Mouse (Mus musculus) liver, embryonic 15.5 days (tissue): ENCODE measurements around the gene Gramd1b. TPM values are rescaled to one million over a fixed set of nuclear protein-coding genes. Genes with fewer than 3 reads are reported as not detected.

Source experiments
- ATAC-seq: fragments of 200-750 bp; cut with Nextera tagmentation; 2 replicates; pipeline ENCODE4 v1.8.0; 2017; ENCODE audit warnings: moderate number of reproducible peaks, mild to moderate bottlenecking, moderate library complexity; ENCODE audit not compliant: insufficient read depth
- H3K27ac ChIP-seq: fragments of 300-500 bp; sonication (generic); replicated peaks from 2 replicates; pipeline ENCODE4 v1.5.1; 2015; ENCODE audit warnings: mild to moderate bottlenecking, inconsistent platforms
- H3K27me3 ChIP-seq: fragments of 300-500 bp; sonication (generic); 2 replicates; pipeline ENCODE4 v1.6.1; 2015; ENCODE audit warnings: mild to moderate bottlenecking, inconsistent platforms
- H3K36me3 ChIP-seq: fragments of 300-500 bp; sonication (generic); replicated peaks from 2 replicates; pipeline ENCODE4 v1.6.1; 2015; ENCODE audit warnings: moderate library complexity, mild to moderate bottlenecking, inconsistent platforms
- H3K4me1 ChIP-seq: fragments of 300-500 bp; sonication (generic); replicated peaks from 2 replicates; pipeline ENCODE4 v1.6.1; 2015; ENCODE audit warnings: inconsistent platforms
- H3K4me2 ChIP-seq: fragments of 300-500 bp; sonication (generic); 2 replicates; pipeline ENCODE4 v1.6.1; 2015; ENCODE audit warnings: moderate library complexity, mild to moderate bottlenecking, inconsistent platforms
- H3K4me3 ChIP-seq: fragments of 300-500 bp; sonication (generic); replicated peaks from 2 replicates; pipeline ENCODE4 v1.5.1; 2015; ENCODE audit warnings: mild to moderate bottlenecking, inconsistent platforms
- H3K9ac ChIP-seq: fragments of 300-500 bp; sonication (generic); 2 replicates; pipeline ENCODE4 v1.6.1; 2015; ENCODE audit warnings: moderate library complexity, mild to moderate bottlenecking, inconsistent platforms
- H3K9me3 ChIP-seq: fragments of 300-500 bp; sonication (generic); replicated peaks from 2 replicates; pipeline ENCODE4 v1.6.1; 2016; ENCODE audit warnings: inconsistent platforms
- WGBS: fragments of 180-500 bp; shearing (Covaris S2); methylation state at CpG from one replicate; pipeline ENCODE4 v1.1.7; 2015; ENCODE audit warnings: mixed read lengths; ENCODE audit not compliant: insufficient replicate concordance; 5-methylcytosine and 5-hydroxymethylcytosine counted together
- polyA plus RNA-seq: library from polyadenylated mRNA; unstranded; fragments of >200 nt; fragmentation: Nextera tagmentation; extraction: Ambion mirVana; gene quantifications from 2 replicates; pipeline ENCODE4 v1.2.1, GENCODE M21; 2015

Gene Gramd1b
- polyA plus RNA-seq, 1 experiment from 2014 or later, result 1.2 TPM

DNA sequence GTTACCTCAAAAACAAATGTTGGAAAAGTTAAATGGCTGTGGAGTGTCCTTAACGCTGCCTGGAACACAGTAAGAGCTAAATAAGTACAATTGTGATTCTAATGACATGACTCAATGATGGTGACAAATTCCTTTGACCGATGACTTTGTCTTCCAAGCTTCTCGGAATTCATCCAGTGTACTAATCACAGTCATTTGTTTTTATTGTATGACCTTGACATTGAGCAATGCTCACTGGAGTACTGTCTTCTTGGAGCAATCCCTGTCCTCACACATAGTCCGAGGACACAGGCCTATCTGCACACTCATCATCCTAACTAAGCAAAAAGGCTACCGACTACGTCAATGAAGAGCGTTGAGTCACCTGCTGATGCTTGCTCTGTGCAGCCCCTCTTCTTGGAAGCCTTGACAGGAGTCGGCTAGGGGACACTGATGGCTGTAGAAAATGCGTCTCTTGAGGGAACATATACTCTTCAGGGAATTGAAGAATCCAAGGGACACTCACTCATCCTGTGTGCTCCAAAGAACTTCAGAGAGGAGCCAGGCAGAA is 58.1 kb downstream of the Gramd1b start:
- ATAC-seq, result no peak
- Histone ChIP-seq H3K27ac (no peak overlapping the region), H3K4me2 (no peak overlapping the region), H3K4me1 (no peaks in the 10 kb centered on the region), H3K9me3 (no peaks in the 10 kb centered on the region), H3K27me3 (no peaks in the 10 kb centered on the region), H3K36me3 (no peaks in the 10 kb centered on the region), H3K4me3 (no peak overlapping the region), H3K9ac (no peak overlapping the region)
- 67% methylated on average over 9 of the region's 9 CpGs for WGBS

DNA sequence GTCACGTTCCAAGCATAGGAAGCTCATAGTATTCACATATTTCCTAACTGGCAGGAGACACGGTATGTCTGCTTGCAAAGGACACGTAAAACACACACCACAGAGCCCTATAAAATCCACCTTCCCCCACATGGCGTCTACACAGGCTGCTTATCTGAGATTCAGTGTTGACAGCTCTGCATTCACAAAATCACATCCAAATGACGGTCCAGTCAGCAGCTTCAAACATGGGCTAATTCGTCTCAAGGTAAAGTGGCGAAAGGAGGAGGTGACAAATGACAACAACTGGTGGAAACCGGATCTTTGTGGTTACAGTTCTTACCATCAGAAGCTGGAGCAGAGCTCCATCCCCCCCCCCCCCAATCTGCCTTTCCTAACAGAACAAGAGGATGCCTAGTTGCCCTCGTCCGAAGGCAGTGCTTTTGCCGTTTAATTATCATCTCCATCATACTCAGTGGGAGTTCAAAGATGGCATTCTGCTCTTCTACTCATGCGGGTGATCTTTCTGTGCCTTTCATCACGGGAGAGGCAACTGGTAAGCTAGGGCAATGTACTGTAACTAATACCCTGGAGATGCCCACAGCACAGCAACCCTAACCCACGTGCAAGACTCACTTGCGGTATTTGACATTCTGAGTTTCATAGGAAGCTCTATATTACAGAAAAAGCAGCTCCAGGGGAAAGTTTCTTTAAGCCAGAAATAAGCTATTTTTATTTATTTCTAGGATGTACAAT is 61.6 kb downstream of the Gramd1b start:
- 46% methylated on average over 15 of the region's 15 CpGs for WGBS
- Histone ChIP-seq H3K9ac (no peak overlapping the region), H3K4me2 (no peak overlapping the region), H3K27ac (no peak overlapping the region), H3K4me3 (no peak overlapping the region), H3K4me1 (no peaks in the 10 kb centered on the region), H3K9me3 (no peaks in the 10 kb centered on the region), H3K36me3 (no peaks in the 10 kb centered on the region), H3K27me3 (no peaks in the 10 kb centered on the region)
- ATAC-seq, result no peak

DNA sequence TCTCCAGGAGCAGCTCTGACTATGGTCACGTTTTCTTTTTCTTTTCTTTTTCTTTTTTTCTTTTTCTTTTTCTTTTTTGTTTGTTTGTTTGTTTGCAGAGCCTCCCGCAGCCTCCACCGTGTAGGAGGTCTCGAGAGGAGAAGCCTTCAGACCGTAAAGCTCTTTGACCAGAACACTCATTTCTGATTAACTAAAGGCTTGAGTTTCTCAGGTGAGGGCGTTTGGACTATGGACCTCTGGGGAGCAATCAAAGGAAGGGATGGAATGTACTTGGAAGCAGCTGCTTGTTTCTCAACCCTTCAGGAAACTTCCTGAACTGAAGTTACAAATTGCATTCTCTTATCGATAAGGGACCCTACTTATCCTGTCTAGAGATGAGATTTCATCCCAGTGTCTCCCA is 64.4 kb downstream of the Gramd1b start:
- WGBS, result 42% methylated on average over 7 of the region's 7 CpGs
- no peaks in the 10 kb centered on the region for H3K36me3 ChIP-seq
- no peak overlapping the region for H3K9ac ChIP-seq
- H3K9me3 ChIP-seq, result no peaks in the 10 kb centered on the region
- no peak overlapping the region for H3K4me3 ChIP-seq
- H3K4me1 ChIP-seq, result no peaks in the 10 kb centered on the region
- no peak overlapping the region for H3K4me2 ChIP-seq
- H3K27me3 ChIP-seq, result no peaks in the 10 kb centered on the region
- no peak overlapping the region for H3K27ac ChIP-seq
- ATAC-seq, result no peak

- Histone ChIP-seq H3K4me1 (no peaks in the 10 kb centered on the region), H3K9me3 (no peaks in the 10 kb centered on the region), H3K36me3 (no peaks in the 10 kb centered on the region), H3K27me3 (no peaks in the 10 kb centered on the region), H3K4me3 (no peak overlapping the region), H3K9ac (no peak overlapping the region), H3K4me2 (no peak overlapping the region), H3K27ac (no peak overlapping the region)
- no peak for ATAC-seq
- 61% methylated on average over 5 of the region's 5 CpGs for WGBS
Observed at GRCm38 (mm10) chr9:40465596-40465995, 65.6 kb downstream of the Gramd1b start.

GRCm38 (mm10) chr9:40462401-40462800 is 68.8 kb downstream of the Gramd1b start:
- WGBS, result 66% methylated on average over 6 of the region's 6 CpGs
- no peak overlapping the region for H3K9ac ChIP-seq
- no peak overlapping the region for H3K4me2 ChIP-seq
- H3K36me3 ChIP-seq, result no peaks in the 10 kb centered on the region
- H3K27ac ChIP-seq, result no peak overlapping the region
- no peak overlapping the region for H3K4me3 ChIP-seq
- no peaks in the 10 kb centered on the region for H3K9me3 ChIP-seq
- H3K4me1 ChIP-seq, result 0 out of 2 replicates have a peak, but pooled peaks cover 3% of the 10 kb centered on the region
- ATAC-seq, result no peak
- no peaks in the 10 kb centered on the region for H3K27me3 ChIP-seq

DNA sequence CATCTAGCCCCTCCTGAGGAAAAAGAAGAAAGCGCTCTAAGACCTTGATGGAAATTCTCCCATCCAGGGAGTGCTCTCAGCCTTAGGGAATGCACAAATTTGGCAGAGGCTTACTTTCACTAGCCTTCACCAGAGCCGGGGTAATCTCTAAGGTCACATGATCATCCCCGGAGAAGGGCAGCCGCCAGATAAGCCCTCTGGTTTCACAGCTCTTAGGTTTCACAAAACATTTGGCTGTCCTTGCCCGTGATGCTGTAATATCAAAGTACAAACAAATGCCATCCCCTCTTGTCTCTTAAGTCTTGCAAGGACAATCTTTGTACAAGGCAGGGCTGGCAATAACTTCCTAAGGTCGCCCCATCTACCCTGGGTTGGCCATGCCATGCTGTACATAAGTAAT is 70.4 kb downstream of the Gramd1b start:
- H3K9ac ChIP-seq, result no peak overlapping the region
- peaks cover 3% of the 10 kb centered on the region; the same call in 1 of the 2 replicates for H3K4me1 ChIP-seq
- H3K9me3 ChIP-seq, result no peaks in the 10 kb centered on the region
- no peak overlapping the region for H3K27ac ChIP-seq
- H3K4me3 ChIP-seq, result no peak overlapping the region
- no peak for ATAC-seq
- WGBS, result 16% methylated on average over 6 of the region's 6 CpGs
- no peak overlapping the region; the same call in 1 of the 2 replicates for H3K4me2 ChIP-seq
- peaks cover 7% of the 10 kb centered on the region for H3K27me3 ChIP-seq
- H3K36me3 ChIP-seq, result no peaks in the 10 kb centered on the region

GRCm38 (mm10) chr9:40459304-40460280 is 71.6 kb downstream of the Gramd1b start:
- H3K27ac ChIP-seq, result no peak overlapping the region
- no peaks in the 10 kb centered on the region for H3K36me3 ChIP-seq
- no peaks in the 10 kb centered on the region for H3K9me3 ChIP-seq
- ATAC-seq, result no peak
- no peak overlapping the region for H3K9ac ChIP-seq
- peaks cover 18% of the 10 kb centered on the region for H3K27me3 ChIP-seq
- no peak overlapping the region for H3K4me3 ChIP-seq
- WGBS, result 44% methylated on average over 5 of the region's 5 CpGs
- peaks cover 3% of the 10 kb centered on the region for H3K4me1 ChIP-seq
- H3K4me2 ChIP-seq, result no peak overlapping the region

DNA sequence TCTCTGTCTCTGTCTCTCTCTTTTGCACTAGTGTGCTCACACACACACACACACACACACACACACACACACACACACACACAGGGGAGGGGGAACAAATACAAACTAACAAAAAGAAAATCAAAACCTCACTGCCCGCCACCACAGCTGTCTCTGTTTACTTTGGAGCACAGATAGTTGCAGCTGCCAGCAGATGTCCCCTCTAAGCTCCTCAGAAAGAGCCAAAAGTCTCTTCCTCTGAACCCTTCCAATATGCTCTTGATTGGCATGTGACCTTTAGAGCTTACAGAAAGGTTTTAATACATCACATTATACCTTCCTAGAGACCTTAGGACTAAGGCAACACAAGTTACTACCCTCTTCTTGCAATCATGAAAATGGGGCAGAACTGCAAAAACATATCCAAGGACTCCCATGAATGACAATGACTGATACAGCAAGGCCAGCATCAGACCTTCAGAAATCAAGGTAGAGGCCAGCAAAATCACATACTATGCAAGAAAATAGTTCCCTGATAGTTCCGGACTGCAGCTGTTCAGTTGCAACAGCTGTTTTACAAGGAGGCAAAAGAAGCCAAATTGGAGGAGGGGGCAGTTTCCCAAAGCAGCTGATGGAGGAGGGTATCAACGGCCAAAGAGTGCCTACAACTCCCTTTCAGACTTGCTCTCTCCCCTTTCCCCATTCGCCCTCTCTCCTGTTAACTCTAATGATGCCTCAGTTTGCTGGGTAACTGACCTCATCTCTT is 72.5 kb downstream of the Gramd1b start:
- peaks cover 18% of the 10 kb centered on the region for H3K27me3 ChIP-seq
- no peak for ATAC-seq
- H3K9ac ChIP-seq, result no peak overlapping the region
- 57% methylated on average over 4 of the region's 4 CpGs for WGBS
- no peaks in the 10 kb centered on the region for H3K9me3 ChIP-seq
- no peak overlapping the region for H3K4me3 ChIP-seq
- no peak overlapping the region for H3K27ac ChIP-seq
- H3K4me1 ChIP-seq, result peaks cover 3% of the 10 kb centered on the region
- no peak overlapping the region for H3K4me2 ChIP-seq
- H3K36me3 ChIP-seq, result no peaks in the 10 kb centered on the region

GRCm38 (mm10) chr9:40457448-40457847 is 73.7 kb downstream of the Gramd1b start:
- no peak overlapping the region for H3K27ac ChIP-seq
- H3K9me3 ChIP-seq, result no peaks in the 10 kb centered on the region
- peaks cover 3% of the 10 kb centered on the region for H3K4me1 ChIP-seq
- no peak overlapping the region for H3K4me2 ChIP-seq
- no peaks in the 10 kb centered on the region for H3K36me3 ChIP-seq
- no peak overlapping the region for H3K9ac ChIP-seq
- H3K4me3 ChIP-seq, result no peak overlapping the region
- no peak for ATAC-seq
- peaks cover 18% of the 10 kb centered on the region for H3K27me3 ChIP-seq
- WGBS, result 19% methylated on average over 5 of the region's 5 CpGs

DNA sequence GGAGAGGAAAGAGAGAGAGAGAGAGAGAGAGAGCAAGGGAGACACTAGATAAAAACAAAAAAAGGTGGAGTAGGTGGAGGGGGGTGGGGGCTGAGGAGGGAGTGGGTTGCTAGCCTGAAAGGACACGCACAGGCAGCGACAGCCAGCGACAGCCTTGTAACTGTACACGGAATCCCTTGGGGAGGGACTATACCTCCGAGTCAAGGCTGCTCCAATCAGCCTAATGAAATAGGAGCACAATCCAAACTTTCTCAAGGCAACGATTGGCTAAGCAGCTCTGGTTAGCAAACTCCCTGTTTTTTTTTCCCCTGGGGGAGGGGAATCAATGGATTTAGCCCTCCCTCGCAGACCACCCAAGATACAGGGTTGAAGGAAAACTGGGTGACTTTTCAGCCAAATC is 75.0 kb downstream of the Gramd1b start:
- Histone ChIP-seq H3K4me3 (peak overlapping the region; percentile 58), H3K4me1 (peaks cover 3% of the 10 kb centered on the region), H3K36me3 (no peaks in the 10 kb centered on the region), H3K27ac (no peak overlapping the region), H3K9me3 (no peaks in the 10 kb centered on the region), H3K9ac (peak overlapping the region; percentile 25; the same call in 1 of the 2 replicates), H3K4me2 (peak overlapping the region; percentile 82), H3K27me3 (peaks cover 18% of the 10 kb centered on the region)
- WGBS, result 4% methylated on average over 7 of the region's 7 CpGs
- ATAC-seq, result 0 out of 2 replicates have a peak, but pooled peaks have one; percentile 36
